Mouse (Mus musculus) MN1 (cell line): Measurements from ENCODE around the gene Lag3.

Experiments used
- DNase-seq: peaks from one replicate; pipeline ENCODE4 v3.0.0-alpha.2; 2016; ENCODE audit warnings: low spot score

The Lag3 gene

GRCm38 (mm10) chr6:124919695-124920317, 8.3 kb upstream of the Lag3 start, which contains the start of gene Ptms:
Gene Ptms, minus strand, starts transcription at chr6:124920103.
- peak; percentile 96 for DNase-seq

DNA sequence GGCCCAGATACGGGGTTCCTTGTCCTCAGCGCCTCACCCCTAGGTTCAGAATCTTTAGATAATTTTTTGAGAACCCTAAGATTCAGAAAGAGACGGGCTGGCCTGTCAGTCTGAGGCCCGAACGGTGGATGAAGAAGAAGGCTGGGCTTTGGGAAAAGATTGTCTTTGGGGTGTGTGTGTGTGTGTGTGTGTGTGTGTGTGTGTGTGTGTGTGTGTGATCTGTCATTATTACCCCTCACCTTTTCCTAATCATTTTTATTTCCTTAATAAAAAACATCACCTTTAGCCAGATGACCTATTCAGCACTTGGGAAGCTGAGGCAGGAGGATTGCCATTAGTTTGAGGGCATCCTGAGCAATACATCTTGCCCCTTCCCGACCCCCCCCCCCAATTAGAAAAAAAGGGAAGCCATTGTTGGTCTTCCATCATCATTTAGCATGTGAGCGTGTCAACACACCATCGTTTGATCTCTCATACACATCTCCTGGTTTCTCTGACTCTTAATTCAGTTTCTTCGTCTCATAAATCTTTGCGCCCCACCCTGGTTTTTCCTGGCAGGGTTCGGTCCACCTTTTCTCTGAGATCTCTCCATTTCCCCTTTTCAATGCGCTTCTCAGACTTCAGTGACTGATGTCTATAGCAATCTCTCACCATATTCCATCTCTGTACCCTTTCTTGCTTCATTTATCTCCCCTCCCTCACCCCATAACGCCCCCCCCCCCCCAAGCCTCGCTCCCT, 7.6 kb upstream of the Lag3 start:
- DNase-seq, result peak; percentile 67

DNA sequence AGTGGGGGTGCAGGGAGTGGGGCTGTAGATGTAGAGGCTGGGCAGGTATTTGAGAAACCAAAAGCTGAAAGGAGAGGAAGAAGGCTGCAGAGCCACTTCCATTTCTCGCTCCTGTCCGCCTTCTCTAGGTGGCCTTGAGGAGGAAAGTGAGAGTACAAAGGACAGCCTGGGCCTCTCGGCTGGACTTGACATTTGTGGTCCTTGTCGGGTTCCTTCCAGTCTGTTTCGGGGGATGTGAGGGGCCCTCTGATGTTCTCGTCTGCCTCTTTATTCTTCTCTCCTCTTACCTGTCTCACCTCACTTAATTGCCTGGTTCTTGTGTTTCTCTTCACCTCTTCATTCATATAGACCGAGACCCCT, 6.8 kb upstream of the Lag3 start:
- DNase-seq, result no peak

DNA sequence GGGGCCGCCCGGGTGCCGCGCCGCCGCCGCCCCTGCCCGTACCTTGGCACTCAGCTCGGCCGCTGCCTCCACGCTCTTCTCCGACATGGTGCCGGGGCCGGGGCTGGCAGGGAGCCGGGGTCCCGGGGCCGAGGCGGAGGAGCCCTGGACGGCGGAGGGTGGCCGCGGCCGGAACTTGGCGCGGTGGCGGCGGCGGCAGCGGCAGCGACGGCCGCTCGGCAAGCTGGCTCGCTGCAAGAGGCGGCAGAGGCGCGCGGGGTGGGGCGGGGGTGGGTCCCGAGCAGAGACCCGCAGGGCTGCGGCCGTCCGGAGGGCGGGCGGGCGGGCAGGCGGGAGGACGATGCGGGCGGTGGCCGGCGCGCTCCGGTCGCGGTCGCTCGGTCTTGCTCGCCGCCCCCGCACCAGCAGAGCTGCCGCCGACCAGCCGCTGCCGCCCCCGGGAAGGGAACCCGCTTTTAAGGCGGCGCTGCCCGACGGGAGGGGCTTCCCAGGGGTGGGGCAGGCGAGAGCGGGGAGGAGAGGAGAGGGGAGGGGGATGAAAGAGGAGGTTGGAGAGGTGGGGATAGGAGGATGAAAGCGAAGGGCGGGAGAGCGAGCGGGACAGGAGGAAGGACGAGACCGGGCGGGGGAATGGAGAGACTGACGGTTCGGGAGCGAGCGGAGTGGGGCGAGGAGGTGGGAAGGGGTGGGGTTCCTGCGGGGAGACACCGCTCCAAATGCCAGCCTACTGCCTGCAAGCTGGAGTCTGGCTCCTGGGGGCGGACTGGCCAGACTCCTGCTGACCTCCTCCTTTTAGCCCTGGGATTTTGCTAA, 6.2 kb upstream of the Lag3 start:
- peak; percentile 94 for DNase-seq

DNA sequence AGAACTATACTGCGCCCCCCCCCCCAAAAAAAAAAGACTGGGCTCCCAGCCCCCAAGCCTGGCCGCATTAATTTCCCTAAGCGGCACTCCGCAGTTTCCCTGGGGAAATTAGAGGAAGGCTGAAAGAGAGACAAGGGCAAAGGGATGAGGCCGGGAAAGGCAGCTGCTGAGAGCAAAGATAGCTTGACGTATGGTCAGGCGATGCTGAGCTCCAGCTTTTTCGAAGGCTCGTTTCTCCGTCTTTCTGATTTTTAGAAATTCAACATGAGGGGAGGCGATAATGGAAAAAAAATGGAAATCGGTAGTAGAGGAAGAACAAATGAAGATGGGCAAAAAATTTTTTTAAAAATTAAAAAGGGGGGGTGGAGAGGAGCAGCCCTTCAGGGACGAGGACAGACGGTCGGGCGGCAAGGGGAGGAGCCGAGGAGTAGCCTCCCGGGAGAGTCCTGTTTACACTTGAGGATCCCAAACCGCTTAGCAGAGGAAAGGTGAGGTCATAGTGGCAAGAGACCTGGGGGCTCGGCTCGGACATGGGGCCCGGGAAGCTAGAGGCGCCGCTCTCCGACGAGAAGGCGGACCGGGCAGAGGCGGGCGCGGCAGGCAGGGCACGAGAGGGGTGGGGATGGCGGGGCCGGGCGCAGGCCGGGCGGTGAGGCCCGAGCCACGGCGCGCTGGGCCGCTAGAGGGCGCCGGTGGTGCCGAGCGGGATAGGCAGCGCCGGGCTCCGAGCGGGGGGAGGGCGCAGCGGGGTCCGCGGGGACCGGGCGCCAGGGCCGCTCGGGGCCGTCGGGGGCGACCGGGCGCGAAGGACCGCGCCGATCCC, 5.4 kb upstream of the Lag3 start:
- peak; percentile 89 for DNase-seq

GRCm38 (mm10) chr6:124915942-124916694, 4.6 kb upstream of the Lag3 start:
- peak; percentile 57 for DNase-seq

DNA sequence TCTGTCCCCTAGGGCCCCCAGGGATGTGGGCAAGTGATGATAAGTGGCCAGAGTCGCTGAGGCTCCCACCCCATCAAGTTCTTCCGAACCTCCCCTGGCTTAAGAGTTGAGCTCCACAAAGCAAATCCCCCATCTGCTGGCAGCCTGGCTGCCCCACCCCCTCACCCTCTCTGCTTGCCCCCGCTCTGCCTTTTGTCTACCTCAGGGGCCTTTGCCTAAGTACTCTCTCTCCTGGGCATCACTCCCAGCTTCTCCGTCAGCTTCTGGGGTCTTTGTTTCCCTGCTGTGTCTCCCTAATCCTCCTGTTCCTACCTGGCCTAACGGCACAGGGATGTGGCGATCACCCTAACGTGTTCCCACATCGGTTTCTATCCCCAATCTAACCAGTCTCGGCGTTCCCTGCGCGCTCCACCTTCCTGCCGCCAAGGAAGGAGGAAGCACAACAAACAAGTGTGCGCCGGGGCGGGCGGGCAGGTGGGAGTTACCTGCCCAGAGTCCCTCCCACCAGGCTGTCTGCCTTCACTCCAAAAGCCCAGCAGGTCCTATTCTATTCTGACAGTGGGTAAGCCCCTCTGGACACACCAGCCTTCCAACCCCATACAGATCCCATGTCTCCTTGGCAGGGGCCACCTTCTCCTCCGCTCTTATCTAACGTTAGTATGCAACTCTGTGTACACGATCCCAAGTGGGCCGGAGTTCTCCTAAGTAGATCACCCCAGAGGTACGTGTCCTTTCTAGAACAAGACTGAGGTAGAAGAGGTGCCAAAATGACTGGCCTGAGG, 3.8 kb upstream of the Lag3 start:
- no peak for DNase-seq

DNA sequence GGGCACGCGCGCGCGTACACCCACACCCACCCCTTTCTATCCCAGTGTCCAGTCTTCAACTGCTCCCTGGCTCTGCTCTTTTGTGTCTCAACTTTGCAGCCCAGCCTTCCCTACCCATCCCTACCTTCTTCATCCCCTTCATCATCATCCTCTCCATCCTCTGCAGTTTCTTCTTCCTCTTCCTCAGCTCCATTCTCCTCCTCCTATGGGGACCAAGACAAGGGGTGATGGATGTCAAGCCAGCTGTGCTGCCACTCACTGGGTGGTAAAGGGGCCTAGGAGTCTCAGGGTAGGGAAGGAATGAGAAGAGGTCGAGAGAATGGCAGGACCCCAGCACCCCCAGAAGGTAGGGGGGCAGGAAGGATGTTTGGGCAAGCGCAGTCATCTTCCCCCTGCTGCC, 3.0 kb upstream of the Lag3 start:
- DNase-seq, result no peak

DNA sequence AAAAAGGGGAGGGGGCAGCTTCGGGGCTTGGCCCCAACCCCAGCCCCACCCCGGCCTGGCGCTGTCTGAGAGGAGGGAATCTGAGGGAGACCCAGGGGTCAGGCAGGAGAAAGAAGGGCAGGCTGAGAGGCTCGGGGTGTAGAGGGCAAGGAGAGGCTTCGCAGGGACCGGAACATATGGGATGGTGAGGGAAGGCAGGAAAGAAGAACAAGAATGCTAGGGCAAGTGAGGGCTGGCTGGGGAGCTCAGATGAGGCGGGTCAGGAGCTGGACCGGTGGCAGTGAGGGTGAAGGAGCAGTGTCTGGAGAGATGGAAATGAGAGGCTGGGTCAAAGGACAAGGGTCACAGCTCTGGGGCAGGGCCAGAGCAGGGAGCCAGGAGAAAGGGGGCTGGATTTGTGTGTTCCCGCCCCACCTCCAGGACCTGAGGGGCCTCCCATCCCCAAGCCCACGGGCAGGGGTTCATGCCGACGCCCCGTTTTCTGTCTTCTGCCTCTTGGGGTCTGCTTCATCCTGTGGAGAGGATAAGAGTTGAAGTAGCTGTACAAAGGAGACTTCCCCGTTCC, 2.3 kb upstream of the Lag3 start:
- DNase-seq, result no peak

DNA sequence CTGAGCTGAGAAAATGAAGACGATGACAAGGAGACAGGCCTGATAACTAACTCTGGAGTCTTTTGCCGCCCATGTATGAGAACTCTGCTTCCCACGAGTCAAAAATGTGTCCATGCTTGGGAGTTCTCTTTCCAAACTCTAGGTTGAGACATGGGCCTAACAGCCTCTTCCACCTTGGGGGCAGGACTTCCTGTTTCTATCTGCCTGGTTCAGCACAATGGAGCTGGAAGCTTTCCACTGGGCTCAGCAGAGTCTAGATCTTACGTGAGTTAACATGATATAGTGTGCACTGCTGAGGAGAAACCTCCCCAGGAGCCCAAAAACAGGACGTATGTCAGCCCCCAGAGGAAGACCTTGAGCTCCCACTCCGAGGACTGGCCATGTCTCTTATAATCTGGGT, 1.7 kb upstream of the Lag3 start:
- DNase-seq, result peak; percentile 31

- no peak for DNase-seq
Measured at GRCm38 (mm10) chr6:124910032-124910431, 1.5 kb downstream of the Lag3 start.

DNA sequence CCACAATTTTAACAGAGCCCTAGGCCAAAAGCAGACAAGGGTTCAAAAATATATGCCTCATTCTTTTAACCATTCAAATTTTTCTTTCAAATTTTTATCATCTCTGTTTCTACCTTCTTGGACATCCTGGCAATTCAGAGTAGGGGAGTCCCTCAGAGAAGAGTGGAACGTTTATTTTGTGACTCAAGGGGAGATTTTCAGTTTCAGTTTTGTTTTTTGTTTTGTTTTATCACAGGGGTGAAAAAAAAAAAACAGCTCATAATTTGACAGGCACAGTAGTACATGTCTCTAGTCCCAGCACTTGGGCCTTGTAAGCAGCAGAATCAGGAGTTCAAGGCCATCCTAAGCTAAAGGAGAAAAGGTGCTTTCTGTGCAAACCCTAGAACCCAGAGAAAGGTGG, 3.7 kb downstream of the Lag3 start:
- no peak for DNase-seq

DNA sequence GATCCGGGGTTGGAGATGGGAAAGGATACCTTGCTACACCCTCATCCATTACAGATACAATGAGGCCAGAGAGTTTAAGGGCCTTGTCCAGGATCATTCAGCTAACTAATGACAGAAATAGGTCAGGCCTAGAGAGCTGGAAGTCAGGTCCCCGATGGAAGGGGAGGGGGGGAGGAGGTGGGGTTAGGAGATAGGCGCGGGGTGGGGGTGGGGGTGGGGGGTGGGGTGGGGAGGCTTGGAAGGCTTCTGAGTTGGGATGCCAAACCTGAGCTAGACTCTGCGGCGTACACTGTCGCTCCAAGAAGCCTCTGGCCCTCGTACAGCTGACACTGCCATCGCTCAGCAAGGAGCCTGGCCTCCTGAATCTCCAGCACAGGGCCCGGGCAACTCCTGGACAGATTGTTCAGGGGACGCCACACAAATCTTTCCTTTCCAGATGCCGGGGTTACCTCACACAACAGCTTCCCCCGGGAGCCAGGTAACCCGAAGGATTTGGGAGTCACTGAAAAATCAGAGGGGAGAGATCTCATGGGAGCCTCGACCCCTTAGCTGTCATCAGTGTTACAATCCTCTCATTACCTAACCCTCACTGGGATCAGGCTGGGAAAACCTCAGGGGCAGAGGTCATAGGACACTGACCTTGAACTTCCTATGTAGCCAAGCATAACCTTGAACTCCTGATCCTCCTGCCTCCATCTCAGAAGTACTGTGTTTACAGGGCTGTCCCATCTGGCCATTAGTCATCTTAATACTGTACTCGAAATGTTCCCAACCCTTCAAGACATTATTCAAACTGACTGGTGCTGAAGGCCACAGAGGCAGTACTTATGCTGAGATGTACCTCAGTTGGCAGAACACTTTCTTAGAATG, 6.3 kb downstream of the Lag3 start:
- peak; percentile 46 for DNase-seq

DNA sequence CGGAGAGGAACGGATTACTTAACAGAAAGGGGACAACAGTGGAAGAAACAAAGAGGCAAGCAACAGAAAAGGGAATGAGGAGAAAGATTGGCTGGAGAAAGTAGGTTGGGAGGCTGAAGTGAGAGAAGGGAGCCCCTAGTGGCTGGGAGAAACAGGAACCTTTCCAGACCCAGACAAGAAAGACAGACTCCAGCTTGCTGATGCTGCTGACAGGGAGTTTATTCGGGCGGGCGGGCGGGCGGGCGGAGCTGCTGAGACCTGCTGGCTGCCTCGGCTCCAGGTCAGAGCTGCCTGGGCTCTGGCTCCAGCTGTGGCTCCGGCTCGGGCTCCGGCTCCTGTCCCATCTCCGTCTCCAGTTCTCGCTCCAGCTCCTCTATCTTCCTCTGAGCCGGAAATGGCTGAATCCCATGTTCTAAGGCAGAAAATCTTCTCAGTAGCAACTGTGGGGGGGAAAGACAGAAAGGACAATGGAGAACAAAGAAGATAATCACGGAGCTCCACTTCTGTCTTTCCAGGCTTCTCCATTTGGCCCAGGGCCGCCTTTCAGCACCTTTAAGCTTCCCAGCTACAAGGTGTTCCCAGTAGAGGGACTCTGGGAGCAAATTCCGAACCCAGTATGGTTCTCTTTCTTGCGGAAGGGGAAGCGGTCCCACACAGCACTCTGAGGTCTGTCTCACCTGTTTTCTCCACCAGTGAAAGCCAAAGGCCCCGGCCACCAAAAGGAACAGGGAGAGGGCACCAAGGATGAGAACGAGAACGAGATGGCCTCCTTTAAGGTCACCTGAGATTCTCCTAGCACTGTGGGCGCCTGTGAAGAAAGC, 7.1 kb downstream of the Lag3 start:
- DNase-seq, result peak; percentile 86

DNA sequence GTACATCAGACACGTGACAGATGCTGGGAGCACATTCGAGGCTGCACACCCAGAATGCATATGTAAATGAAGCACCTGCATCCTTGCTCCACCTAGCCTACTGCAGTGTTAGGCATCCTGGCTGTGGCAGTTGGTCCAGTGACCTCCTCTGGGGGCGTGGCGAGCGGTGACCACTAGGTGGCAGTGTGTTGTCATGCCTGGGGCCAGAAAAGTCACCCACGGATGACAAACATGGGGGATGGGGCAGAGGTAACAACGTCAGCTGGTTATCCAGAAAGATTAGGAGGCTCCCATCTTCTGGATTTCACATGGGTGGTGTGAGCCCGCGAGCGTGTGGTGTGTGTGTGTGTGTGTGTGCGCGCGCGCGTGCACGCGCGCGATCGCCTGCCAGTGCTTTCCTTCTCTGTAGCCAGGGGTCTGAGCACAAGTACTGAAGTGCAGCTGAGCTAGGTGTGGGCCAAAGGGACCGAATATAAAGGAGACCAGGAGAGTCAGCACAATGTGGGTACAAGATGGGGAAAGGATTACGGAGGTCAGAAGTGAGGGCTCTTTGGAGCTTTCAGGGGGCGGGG, 7.8 kb downstream of the Lag3 start:
- DNase-seq, result peak; percentile 93

- DNase-seq, result no peak
Measured at GRCm38 (mm10) chr6:124901851-124902250, 9.7 kb downstream of the Lag3 start.

DNA sequence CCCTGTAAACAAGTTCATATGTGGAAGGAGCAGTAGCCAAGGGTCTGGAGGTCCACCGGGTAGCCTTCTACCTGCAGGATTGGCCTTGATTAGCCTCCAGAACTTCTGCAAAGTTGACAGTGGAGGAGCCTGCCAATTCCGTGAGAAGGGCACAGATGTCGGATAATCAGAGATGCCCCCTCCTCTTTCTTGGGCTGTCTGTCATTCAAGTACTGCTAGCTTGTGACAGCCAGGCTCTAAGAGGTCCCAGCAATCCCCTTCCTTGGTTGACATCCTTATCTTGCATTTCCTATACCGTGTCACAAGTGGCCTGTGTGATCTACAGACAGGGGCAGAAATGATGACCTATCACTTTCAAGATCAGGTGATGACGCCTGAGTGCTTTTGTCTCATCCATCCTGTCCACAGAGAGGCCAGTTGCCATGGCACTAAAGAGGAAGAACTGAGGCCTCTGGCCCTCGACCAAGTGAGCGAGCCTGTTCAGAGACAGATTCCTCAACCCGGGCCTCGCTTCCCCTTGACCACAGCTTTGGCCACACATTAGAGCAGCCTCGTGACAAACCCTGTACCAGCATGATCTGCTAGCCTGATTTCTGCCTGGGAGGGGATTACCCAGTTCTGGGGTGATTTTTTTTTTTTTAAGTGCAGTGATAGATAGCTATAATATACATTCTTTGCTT, 10.6 kb downstream of the Lag3 start:
- DNase-seq, result peak; percentile 72
